Mouse (Mus musculus): ENCODE results near the gene Snap47. TPM values are rescaled to one million over a fixed set of nuclear protein-coding genes. Genes with fewer than 3 reads are reported as not detected.

Gene Snap47
- polyA plus RNA-seq, 1 experiment from 2014 or later: 148 TPM

- Histone ChIP-seq H3K4me2 (ENCODE audit: low read depth, severe bottlenecking) (no peak overlapping the region), H3K36me3 (ENCODE audit: control insufficient read depth, insufficient read depth, low read length) (no peaks in the 10 kb centered on the region), H3K9ac (ENCODE audit: low read length) (no peak overlapping the region), H3K27ac (replicated peaks; ENCODE audit: low read depth, low read length) (peak overlapping the region; percentile 30), H3K9me3 (ENCODE audit: control insufficient read depth, low read length) (no peaks in the 10 kb centered on the region), H3K4me1 (ENCODE audit: control insufficient read depth, insufficient read depth, low read length) (peaks cover 3% of the 10 kb centered on the region; the same call in 1 of the 2 replicates), H3K27me3 (ENCODE audit: control insufficient read depth, insufficient read depth, low read length) (no peaks in the 10 kb centered on the region; the same call in 1 of the 2 replicates), H3K4me3 (ENCODE audit: low read depth, low read length) (no peak overlapping the region)
- WGBS: 15% methylated on average over 9 of the region's 9 CpGs
- peak; percentile 71 for ATAC-seq (ENCODE audit: insufficient number of reproducible peaks, low FRiP score, low TSS enrichment, low read depth)
- peak; percentile 81 for DNase-seq (ENCODE audit: low spot score)
Measured at GRCm38 (mm10) chr11:59393591-59393990, 57.4 kb downstream of the Snap47 start.

GRCm38 (mm10) chr11:59392300-59392699 is 58.7 kb downstream of the Snap47 start:
- Histone ChIP-seq H3K27me3 (ENCODE audit: control insufficient read depth, insufficient read depth, low read length) (no peaks in the 10 kb centered on the region; the same call in 1 of the 2 replicates), H3K36me3 (ENCODE audit: control insufficient read depth, insufficient read depth, low read length) (no peaks in the 10 kb centered on the region), H3K4me1 (ENCODE audit: control insufficient read depth, insufficient read depth, low read length) (peaks cover 7% of the 10 kb centered on the region), H3K4me3 (ENCODE audit: low read depth, low read length) (no peak overlapping the region), H3K9me3 (ENCODE audit: control insufficient read depth, low read length) (no peaks in the 10 kb centered on the region), H3K4me2 (ENCODE audit: low read depth, severe bottlenecking) (no peak overlapping the region), H3K9ac (ENCODE audit: low read length) (no peak overlapping the region), H3K27ac (replicated peaks; ENCODE audit: low read depth, low read length) (no peak overlapping the region)
- DNase-seq (ENCODE audit: low spot score) (no peak), ATAC-seq (ENCODE audit: insufficient number of reproducible peaks, low FRiP score, low TSS enrichment, low read depth) (no peak)
- WGBS: 51% methylated on average over 6 of the region's 6 CpGs

- no peaks in the 10 kb centered on the region for H3K27me3 ChIP-seq (ENCODE audit: control insufficient read depth, insufficient read depth, low read length)
- DNase-seq (ENCODE audit: low spot score) (no peak), ATAC-seq (ENCODE audit: insufficient number of reproducible peaks, low FRiP score, low TSS enrichment, low read depth) (no peak)
- no peak overlapping the region for H3K4me2 ChIP-seq (ENCODE audit: low read depth, severe bottlenecking)
- H3K9ac ChIP-seq (ENCODE audit: low read length): no peak overlapping the region
- peaks cover 12% of the 10 kb centered on the region for H3K4me1 ChIP-seq (ENCODE audit: control insufficient read depth, insufficient read depth, low read length)
- no peaks in the 10 kb centered on the region for H3K36me3 ChIP-seq (ENCODE audit: control insufficient read depth, insufficient read depth, low read length)
- H3K9me3 ChIP-seq (ENCODE audit: control insufficient read depth, low read length): no peaks in the 10 kb centered on the region
- WGBS: 64% methylated on average over 9 of the region's 9 CpGs
- no peak overlapping the region for H3K27ac ChIP-seq (replicated peaks; ENCODE audit: low read depth, low read length)
- H3K4me3 ChIP-seq (ENCODE audit: low read depth, low read length): no peak overlapping the region
Measured at GRCm38 (mm10) chr11:59390470-59390869, 60.5 kb downstream of the Snap47 start.

GRCm38 (mm10) chr11:59389617-59390016 is 61.4 kb downstream of the Snap47 start:
- WGBS: 74% methylated on average over 4 of the region's 4 CpGs

GRCm38 (mm10) chr11:59388806-59389205 is 62.2 kb downstream of the Snap47 start:
- Histone ChIP-seq H3K27ac (replicated peaks; ENCODE audit: low read depth, low read length) (no peak overlapping the region), H3K4me2 (ENCODE audit: low read depth, severe bottlenecking) (no peak overlapping the region), H3K36me3 (ENCODE audit: control insufficient read depth, insufficient read depth, low read length) (no peaks in the 10 kb centered on the region), H3K9ac (ENCODE audit: low read length) (no peak overlapping the region), H3K9me3 (ENCODE audit: control insufficient read depth, low read length) (no peaks in the 10 kb centered on the region), H3K4me3 (ENCODE audit: low read depth, low read length) (no peak overlapping the region), H3K4me1 (ENCODE audit: control insufficient read depth, insufficient read depth, low read length) (peaks cover 27% of the 10 kb centered on the region), H3K27me3 (ENCODE audit: control insufficient read depth, insufficient read depth, low read length) (no peaks in the 10 kb centered on the region)
- DNase-seq (ENCODE audit: low spot score) (no peak), ATAC-seq (ENCODE audit: insufficient number of reproducible peaks, low FRiP score, low TSS enrichment, low read depth) (no peak)
- 85% methylated on average over 4 of the region's 4 CpGs for WGBS

More at GRCm38 (mm10) chr11:59389617-59390016, 61.4 kb downstream of the Snap47 start:
- Histone ChIP-seq H3K9me3 (ENCODE audit: control insufficient read depth, low read length) (no peaks in the 10 kb centered on the region), H3K4me2 (ENCODE audit: low read depth, severe bottlenecking) (no peak overlapping the region), H3K9ac (ENCODE audit: low read length) (no peak overlapping the region), H3K36me3 (ENCODE audit: control insufficient read depth, insufficient read depth, low read length) (no peaks in the 10 kb centered on the region), H3K4me3 (ENCODE audit: low read depth, low read length) (no peak overlapping the region), H3K27me3 (ENCODE audit: control insufficient read depth, insufficient read depth, low read length) (no peaks in the 10 kb centered on the region), H3K4me1 (ENCODE audit: control insufficient read depth, insufficient read depth, low read length) (peaks cover 20% of the 10 kb centered on the region), H3K27ac (replicated peaks; ENCODE audit: low read depth, low read length) (no peak overlapping the region)
- no peak for DNase-seq (ENCODE audit: low spot score)
- no peak for ATAC-seq (ENCODE audit: insufficient number of reproducible peaks, low FRiP score, low TSS enrichment, low read depth)

GRCm38 (mm10) chr11:59387471-59387870 is 63.5 kb downstream of the Snap47 start:
- Histone ChIP-seq H3K9ac (ENCODE audit: low read length) (no peak overlapping the region; the same call in 1 of the 2 replicates), H3K4me1 (ENCODE audit: control insufficient read depth, insufficient read depth, low read length) (peaks cover 27% of the 10 kb centered on the region), H3K4me2 (ENCODE audit: low read depth, severe bottlenecking) (no peak overlapping the region), H3K4me3 (ENCODE audit: low read depth, low read length) (no peak overlapping the region), H3K9me3 (ENCODE audit: control insufficient read depth, low read length) (no peaks in the 10 kb centered on the region), H3K27ac (replicated peaks; ENCODE audit: low read depth, low read length) (no peak overlapping the region), H3K36me3 (ENCODE audit: control insufficient read depth, insufficient read depth, low read length) (no peaks in the 10 kb centered on the region), H3K27me3 (ENCODE audit: control insufficient read depth, insufficient read depth, low read length) (no peaks in the 10 kb centered on the region)
- peak; percentile 41 for DNase-seq (ENCODE audit: low spot score)
- 23% methylated on average over 4 of the region's 4 CpGs for WGBS
- ATAC-seq (ENCODE audit: insufficient number of reproducible peaks, low FRiP score, low TSS enrichment, low read depth): no peak

GRCm38 (mm10) chr11:59385123-59385522 is 65.9 kb downstream of the Snap47 start:
- ATAC-seq (ENCODE audit: insufficient number of reproducible peaks, low FRiP score, low TSS enrichment, low read depth): no peak
- Histone ChIP-seq H3K4me2 (ENCODE audit: low read depth, severe bottlenecking) (no peak overlapping the region), H3K9me3 (ENCODE audit: control insufficient read depth, low read length) (no peaks in the 10 kb centered on the region), H3K4me3 (ENCODE audit: low read depth, low read length) (no peak overlapping the region), H3K4me1 (ENCODE audit: control insufficient read depth, insufficient read depth, low read length) (peaks cover 27% of the 10 kb centered on the region), H3K27ac (replicated peaks; ENCODE audit: low read depth, low read length) (no peak overlapping the region), H3K36me3 (ENCODE audit: control insufficient read depth, insufficient read depth, low read length) (no peaks in the 10 kb centered on the region), H3K9ac (ENCODE audit: low read length) (no peak overlapping the region), H3K27me3 (ENCODE audit: control insufficient read depth, insufficient read depth, low read length) (no peaks in the 10 kb centered on the region)
- 6% methylated on average over 8 of the region's 8 CpGs for WGBS
- DNase-seq (ENCODE audit: low spot score): peak; percentile 46

GRCm38 (mm10) chr11:59384441-59384959 is 66.5 kb downstream of the Snap47 start:
- H3K27me3 ChIP-seq (ENCODE audit: control insufficient read depth, insufficient read depth, low read length): no peaks in the 10 kb centered on the region
- no peak overlapping the region for H3K27ac ChIP-seq (replicated peaks; ENCODE audit: low read depth, low read length)
- DNase-seq (ENCODE audit: low spot score) (peak; percentile 71), ATAC-seq (ENCODE audit: insufficient number of reproducible peaks, low FRiP score, low TSS enrichment, low read depth) (peak; percentile 41; the same call in 1 of the 2 replicates)
- no peaks in the 10 kb centered on the region for H3K36me3 ChIP-seq (ENCODE audit: control insufficient read depth, insufficient read depth, low read length)
- WGBS: 13% methylated on average over 7 of the region's 7 CpGs
- H3K4me3 ChIP-seq (ENCODE audit: low read depth, low read length): no peak overlapping the region
- H3K4me1 ChIP-seq (ENCODE audit: control insufficient read depth, insufficient read depth, low read length): peaks cover 27% of the 10 kb centered on the region
- no peak overlapping the region for H3K9ac ChIP-seq (ENCODE audit: low read length)
- no peak overlapping the region for H3K4me2 ChIP-seq (ENCODE audit: low read depth, severe bottlenecking)
- H3K9me3 ChIP-seq (ENCODE audit: control insufficient read depth, low read length): no peaks in the 10 kb centered on the region

GRCm38 (mm10) chr11:59379547-59379946 is 71.4 kb downstream of the Snap47 start:
- Histone ChIP-seq H3K27me3 (ENCODE audit: control insufficient read depth, insufficient read depth, low read length) (no peaks in the 10 kb centered on the region), H3K4me1 (ENCODE audit: control insufficient read depth, insufficient read depth, low read length) (peaks cover 7% of the 10 kb centered on the region), H3K9ac (ENCODE audit: low read length) (no peak overlapping the region), H3K4me2 (ENCODE audit: low read depth, severe bottlenecking) (no peak overlapping the region), H3K27ac (replicated peaks; ENCODE audit: low read depth, low read length) (no peak overlapping the region), H3K4me3 (ENCODE audit: low read depth, low read length) (no peak overlapping the region), H3K9me3 (ENCODE audit: control insufficient read depth, low read length) (no peaks in the 10 kb centered on the region), H3K36me3 (ENCODE audit: control insufficient read depth, insufficient read depth, low read length) (no peaks in the 10 kb centered on the region)
- DNase-seq (ENCODE audit: low spot score): no peak
- no peak for ATAC-seq (ENCODE audit: insufficient number of reproducible peaks, low FRiP score, low TSS enrichment, low read depth)

Data from limb, embryonic 11.5 days (tissue).